ENCODE assay signal across 8 mouse cellular contexts in genomic region chr2:152368532-152369140, GRCm38 (mm10). TPM values are rescaled to one million over a fixed set of nuclear protein-coding genes. Genes with fewer than 3 reads are reported as not detected.
A peak's percentile ranks its signal among the peaks of the same experiment; 100 is the strongest.
DNase-seq lines count a peak whose midpoint lies in the region; ATAC-seq and TF ChIP-seq lines count a peak whose summit lies in the region.

No protein-coding gene starts in this region.

- no peaks in the 10 kb centered on the region for H3K27me3 ChIP-seq in heart, postnatal 0 days (ENCODE audit: control insufficient read depth, insufficient read depth, low read length)
- H3K27me3 ChIP-seq in midbrain, embryonic 15.5 days (replicated peaks): no peaks in the 10 kb centered on the region

- intact Hi-C loops in left cerebral cortex, postnatal 4 days (cut with DNase I): no loop called here

- no peak overlapping the region for H3K4me2 ChIP-seq in heart, postnatal 0 days (ENCODE audit: low read depth, low read length)
- peak overlapping the region; percentile 4 for H3K4me2 ChIP-seq in midbrain, embryonic 15.5 days

- H3K9ac ChIP-seq in heart, postnatal 0 days (replicated peaks; ENCODE audit: low read depth, low read length): no peak overlapping the region
- no peak overlapping the region for H3K9ac ChIP-seq in midbrain, embryonic 15.5 days

- H3K4me1 ChIP-seq in heart, postnatal 0 days (ENCODE audit: control insufficient read depth, insufficient read depth): no peaks in the 10 kb centered on the region
- H3K4me1 ChIP-seq in midbrain, embryonic 15.5 days: peaks cover 3% of the 10 kb centered on the region; the same call in 1 of the 2 replicates

- 28% methylated on average over 14 of the region's 14 CpGs for WGBS in heart, postnatal 0 days
- 30% methylated on average over 14 of the region's 14 CpGs for WGBS in midbrain, embryonic 15.5 days

- no peaks in the 10 kb centered on the region for H3K9me3 ChIP-seq in heart, postnatal 0 days (replicated peaks; ENCODE audit: control insufficient read depth, low read length)
- H3K9me3 ChIP-seq in midbrain, embryonic 15.5 days: no peaks in the 10 kb centered on the region

- peak; percentile 51 for ATAC-seq in heart, postnatal 0 days (ENCODE audit: insufficient read depth, low read depth)
- 0 out of 2 replicates have a peak, but pooled peaks have one; percentile 9 for ATAC-seq in midbrain, embryonic 15.5 days (replicated peaks)

- DNase-seq in layer of hippocampus, adult 2 months (ENCODE audit: low spot score in 2 of 2): peak in 1 of 2 experiments; percentile 69
- no peak for DNase-seq in layer of hippocampus, adult 9-11 months
- peak; percentile 51 to 58 for DNase-seq in adrenal gland, adult 18-20 months (ENCODE audit: low spot score in 2 of 2)
- peak; percentile 68 for DNase-seq in embryo, embryonic 11.5 days (ENCODE audit: low read depth, low spot score)
- DNase-seq in heart, postnatal 0 days (ENCODE audit: low spot score): peak; percentile 58
- peak; percentile 63 for DNase-seq in left cerebral cortex, postnatal 4 days
- peak; percentile 74 for DNase-seq in testis, postnatal 10 days (ENCODE audit: low spot score)

- TF ChIP-seq CTCF in layer of hippocampus, adult 2 months (conservative IDR thresholded peaks at IDR 0.05): peak; percentile 89
- peak; percentile 93 for TF ChIP-seq CTCF in heart, postnatal 0 days (IDR thresholded peaks at IDR 0.05; ENCODE audit: low read depth)

- no peak overlapping the region for H3K27ac ChIP-seq in layer of hippocampus, adult 2 months
- no peak overlapping the region for H3K27ac ChIP-seq in heart, postnatal 0 days (ENCODE audit: low read depth)
- no peak overlapping the region for H3K27ac ChIP-seq in midbrain, embryonic 15.5 days

- H3K36me3 ChIP-seq in heart, postnatal 0 days (replicated peaks; ENCODE audit: control insufficient read depth, insufficient read depth, low read length): no peaks in the 10 kb centered on the region
- H3K36me3 ChIP-seq in midbrain, embryonic 15.5 days (replicated peaks): no peaks in the 10 kb centered on the region

- no peak overlapping the region; the same call in 1 of the 2 replicates for H3K4me3 ChIP-seq in layer of hippocampus, adult 2 months
- H3K4me3 ChIP-seq in heart, postnatal 0 days (ENCODE audit: low read depth, low read length): no peak overlapping the region
- no peak overlapping the region for H3K4me3 ChIP-seq in midbrain, embryonic 15.5 days

- TF ChIP-seq EP300 in heart, postnatal 0 days (IDR thresholded peaks at IDR 0.05; ENCODE audit: low read depth): no peak

RNA-seq across cellular contexts. Expression of gene Nrsn2, which starts 7.8 kb away (rescaled TPM):
- 10 to 100 TPM; 66.3 to 83.0 TPM for total RNA-seq in layer of hippocampus, adult 2 months (2021)
- total RNA-seq in adrenal gland, adult 18-20 months (2021): 1 to 10 TPM; 5.8 to 6.7 TPM
- not detected in 2 replicates for total RNA-seq in heart, postnatal 0 days (2014; rRNA removed; ENCODE audit: low replicate concordance)
- polyA plus RNA-seq in heart, postnatal 0 days (2015; fragmentation: Nextera tagmentation; extraction: Ambion mirVana): 0.12 and 0.33 TPM in 2 replicates
- 10 to 100 TPM; 18.7 to 27.1 TPM for total RNA-seq in left cerebral cortex, postnatal 4 days (2021)
- 49.4 and 51.0 TPM in 2 replicates for polyA plus RNA-seq in midbrain, embryonic 15.5 days (2015; fragmentation: Nextera tagmentation; extraction: Ambion mirVana)

RNA-seq across cellular contexts. Expression of gene Trib3, which starts 24.8 kb away (rescaled TPM):
- total RNA-seq in layer of hippocampus, adult 2 months (2021): under 1 TPM; 0.41 to 0.54 TPM
- 10 to 100 TPM in 1 of 2 experiments, 1 to 10 TPM in 1; 4.9 to 12.4 TPM for total RNA-seq in adrenal gland, adult 18-20 months (2021)
- total RNA-seq in heart, postnatal 0 days (2014; rRNA removed; ENCODE audit: low replicate concordance): 0.39 TPM in 1 of 2 replicates, not detected in the other
- polyA plus RNA-seq in heart, postnatal 0 days (2015; fragmentation: Nextera tagmentation; extraction: Ambion mirVana): 2.5 and 2.6 TPM in 2 replicates
- total RNA-seq in left cerebral cortex, postnatal 4 days (2021): 1 to 10 TPM in 1 of 2 experiments, under 1 TPM in 1; 0.92 to 1.4 TPM
- 1.9 and 2.0 TPM in 2 replicates for polyA plus RNA-seq in midbrain, embryonic 15.5 days (2015; fragmentation: Nextera tagmentation; extraction: Ambion mirVana)

RNA-seq across cellular contexts. Expression of gene Sox12, which starts 29.2 kb away (rescaled TPM):
- 10 to 100 TPM; 16.5 to 19.5 TPM for total RNA-seq in layer of hippocampus, adult 2 months (2021)
- total RNA-seq in adrenal gland, adult 18-20 months (2021): 1 to 10 TPM; 3.5 to 7.3 TPM
- total RNA-seq in heart, postnatal 0 days (2014; rRNA removed; ENCODE audit: low replicate concordance): 19.9 and 30.0 TPM in 2 replicates
- 5.0 and 5.5 TPM in 2 replicates for polyA plus RNA-seq in heart, postnatal 0 days (2015; fragmentation: Nextera tagmentation; extraction: Ambion mirVana)
- total RNA-seq in left cerebral cortex, postnatal 4 days (2021): 100 to 1,000 TPM; 102 to 105 TPM
- polyA plus RNA-seq in midbrain, embryonic 15.5 days (2015; fragmentation: Nextera tagmentation; extraction: Ambion mirVana): 15.4 and 17.0 TPM in 2 replicates

RNA-seq across cellular contexts. Expression of gene Rbck1, which starts 36.2 kb away (rescaled TPM):
- 100 to 1,000 TPM; 103 to 125 TPM for total RNA-seq in layer of hippocampus, adult 2 months (2021)
- total RNA-seq in adrenal gland, adult 18-20 months (2021): 100 to 1,000 TPM in 1 of 2 experiments, 10 to 100 TPM in 1; 97.4 to 112 TPM
- total RNA-seq in heart, postnatal 0 days (2014; rRNA removed; ENCODE audit: low replicate concordance): 104 and 112 TPM in 2 replicates
- polyA plus RNA-seq in heart, postnatal 0 days (2015; fragmentation: Nextera tagmentation; extraction: Ambion mirVana): 52.0 and 54.4 TPM in 2 replicates
- total RNA-seq in left cerebral cortex, postnatal 4 days (2021): 100 to 1,000 TPM; 123 to 134 TPM
- polyA plus RNA-seq in midbrain, embryonic 15.5 days (2015; fragmentation: Nextera tagmentation; extraction: Ambion mirVana): 117 and 120 TPM in 2 replicates

RNA-seq across cellular contexts. Expression of gene Zcchc3, which starts 46.2 kb away (rescaled TPM):
- total RNA-seq in layer of hippocampus, adult 2 months (2021): 10 to 100 TPM in 1 of 2 experiments, 1 to 10 TPM in 1; 9.9 to 10.1 TPM
- 1 to 10 TPM; 6.8 to 7.8 TPM for total RNA-seq in adrenal gland, adult 18-20 months (2021)
- 21.1 and 27.2 TPM in 2 replicates for total RNA-seq in heart, postnatal 0 days (2014; rRNA removed; ENCODE audit: low replicate concordance)
- polyA plus RNA-seq in heart, postnatal 0 days (2015; fragmentation: Nextera tagmentation; extraction: Ambion mirVana): 18.3 and 20.6 TPM in 2 replicates
- 10 to 100 TPM; 12.5 to 13.8 TPM for total RNA-seq in left cerebral cortex, postnatal 4 days (2021)
- polyA plus RNA-seq in midbrain, embryonic 15.5 days (2015; fragmentation: Nextera tagmentation; extraction: Ambion mirVana): 18.0 and 20.2 TPM in 2 replicates
